Mouse (Mus musculus) stomach, embryonic 14.5 days (tissue): ENCODE results near the gene Crygd. TPM values are rescaled to one million over a fixed set of nuclear protein-coding genes. Genes with fewer than 3 reads are reported as not detected.

Experiments
- ATAC-seq: fragments of 200-750 bp; cut with Nextera tagmentation; 2 replicates; pipeline ENCODE4 v1.8.0; 2017; ENCODE audit warnings: low read depth, moderate TSS enrichment; ENCODE audit not compliant: insufficient number of reproducible peaks, insufficient read depth, low FRiP score
- H3K27ac ChIP-seq: fragments of 300-500 bp; sonication (generic); 2 replicates; pipeline ENCODE4 v1.5.1; 2014; ENCODE audit warnings: mild to moderate bottlenecking, low read length, moderate library complexity, mixed read lengths
- H3K27me3 ChIP-seq: fragments of 300-500 bp; sonication (generic); 2 replicates; pipeline ENCODE4 v1.6.1; 2014; ENCODE audit warnings: low read length, control low read depth, mixed read lengths; ENCODE audit not compliant: control insufficient read depth, insufficient read depth
- H3K36me3 ChIP-seq: fragments of 300-500 bp; sonication (generic); 2 replicates; pipeline ENCODE4 v1.6.1; 2014; ENCODE audit warnings: mild to moderate bottlenecking, control low read depth, low read length, moderate library complexity, mixed read lengths; ENCODE audit not compliant: control insufficient read depth, insufficient read depth
- H3K4me1 ChIP-seq: fragments of 300-500 bp; sonication (generic); 2 replicates; pipeline ENCODE4 v1.6.1; 2014; ENCODE audit warnings: low read length, control low read depth, mixed read lengths; ENCODE audit not compliant: control insufficient read depth, insufficient read depth
- H3K4me2 ChIP-seq: fragments of 300-500 bp; sonication (generic); replicated peaks from 2 replicates; pipeline ENCODE4 v1.6.1; 2014; ENCODE audit warnings: low read depth, low read length, control low read depth
- H3K4me3 ChIP-seq: fragments of 300-500 bp; sonication (generic); 2 replicates; pipeline ENCODE4 v1.5.1; 2014; ENCODE audit warnings: low read depth, low read length, control low read depth
- H3K9ac ChIP-seq: fragments of 300-500 bp; sonication (generic); replicated peaks from 2 replicates; pipeline ENCODE4 v1.6.1; 2014; ENCODE audit warnings: low read depth, mild to moderate bottlenecking, control low read depth, low read length, moderate library complexity, mixed read lengths
- H3K9me3 ChIP-seq: fragments of 300-500 bp; sonication (generic); 2 replicates; pipeline ENCODE4 v1.6.1; 2016; ENCODE audit warnings: low read depth, low read length, control low read depth; ENCODE audit not compliant: control insufficient read depth
- WGBS: fragments of 180-500 bp; shearing (Covaris S2); extraction: QIAGEN DNeasy Blood & Tissue Kit; methylation state at CpG from one replicate; pipeline ENCODE4 v1.1.7; 2014; 5-methylcytosine and 5-hydroxymethylcytosine counted together
- polyA plus RNA-seq: library from polyadenylated mRNA; unstranded; fragments of >200 nt; fragmentation: Nextera tagmentation; extraction: Ambion mirVana; gene quantifications from 2 replicates; pipeline ENCODE4 v1.2.1, GENCODE M21; 2014

Crygd gene
- polyA plus RNA-seq, 1 experiment from 2014 or later, result not detected

DNA sequence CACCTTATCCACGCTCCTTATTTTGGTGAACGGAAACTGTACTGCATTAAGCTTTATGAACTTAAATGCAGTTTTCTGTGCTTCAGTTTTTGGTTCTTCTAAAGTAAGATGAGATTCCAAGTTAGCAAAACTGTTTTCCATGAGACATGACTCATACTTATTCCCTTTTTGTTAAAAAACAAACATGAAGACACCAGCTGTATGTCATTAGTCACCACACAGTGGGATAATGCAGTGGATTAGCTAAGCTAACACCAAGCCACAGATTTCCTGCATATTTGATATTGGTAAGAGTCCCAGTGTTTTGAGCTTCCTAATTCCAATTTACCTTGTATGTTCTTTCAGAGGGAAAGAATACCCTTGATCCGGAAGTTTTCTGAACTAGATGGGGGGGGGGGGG is 28.3 kb upstream of the Crygd start:
- no peak overlapping the region for H3K9ac ChIP-seq

DNA sequence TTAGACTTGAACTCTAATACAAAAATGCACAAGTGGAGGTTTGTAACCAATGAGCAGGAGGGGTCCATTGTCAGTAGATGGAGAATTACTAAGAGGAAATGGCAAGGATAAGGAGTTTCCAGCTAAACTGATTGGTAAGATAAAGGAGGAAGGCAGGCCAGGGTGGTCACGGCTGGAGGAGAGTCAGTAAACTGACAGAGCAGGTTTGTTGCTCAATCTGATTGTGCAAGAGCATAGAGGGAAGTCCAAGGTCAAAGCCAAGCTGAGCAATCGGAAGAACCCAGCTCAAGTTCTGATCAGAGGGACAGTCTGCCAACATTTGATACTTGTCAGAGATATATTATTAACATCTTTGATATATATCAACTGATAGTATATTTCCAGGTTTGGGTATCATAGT is 27.1 kb upstream of the Crygd start:
- ATAC-seq, result no peak
- no peaks in the 10 kb centered on the region for H3K27me3 ChIP-seq
- 60% methylated on average over 2 of the region's 2 CpGs for WGBS
- no peak overlapping the region for H3K4me3 ChIP-seq
- no peaks in the 10 kb centered on the region for H3K36me3 ChIP-seq
- no peaks in the 10 kb centered on the region for H3K9me3 ChIP-seq
- no peaks in the 10 kb centered on the region for H3K4me1 ChIP-seq
- H3K27ac ChIP-seq, result no peak overlapping the region
- no peak overlapping the region for H3K4me2 ChIP-seq
- no peak overlapping the region for H3K9ac ChIP-seq

More for the DNA sequence above, 28.3 kb upstream of the Crygd start:
- no peak overlapping the region for H3K4me3 ChIP-seq
- H3K27ac ChIP-seq, result no peak overlapping the region
- 85% methylated on average over 3 of the region's 3 CpGs for WGBS
- H3K36me3 ChIP-seq, result no peaks in the 10 kb centered on the region
- H3K27me3 ChIP-seq, result no peaks in the 10 kb centered on the region
- no peaks in the 10 kb centered on the region for H3K4me1 ChIP-seq
- no peak for ATAC-seq
- no peaks in the 10 kb centered on the region for H3K9me3 ChIP-seq
- no peak overlapping the region for H3K4me2 ChIP-seq

DNA sequence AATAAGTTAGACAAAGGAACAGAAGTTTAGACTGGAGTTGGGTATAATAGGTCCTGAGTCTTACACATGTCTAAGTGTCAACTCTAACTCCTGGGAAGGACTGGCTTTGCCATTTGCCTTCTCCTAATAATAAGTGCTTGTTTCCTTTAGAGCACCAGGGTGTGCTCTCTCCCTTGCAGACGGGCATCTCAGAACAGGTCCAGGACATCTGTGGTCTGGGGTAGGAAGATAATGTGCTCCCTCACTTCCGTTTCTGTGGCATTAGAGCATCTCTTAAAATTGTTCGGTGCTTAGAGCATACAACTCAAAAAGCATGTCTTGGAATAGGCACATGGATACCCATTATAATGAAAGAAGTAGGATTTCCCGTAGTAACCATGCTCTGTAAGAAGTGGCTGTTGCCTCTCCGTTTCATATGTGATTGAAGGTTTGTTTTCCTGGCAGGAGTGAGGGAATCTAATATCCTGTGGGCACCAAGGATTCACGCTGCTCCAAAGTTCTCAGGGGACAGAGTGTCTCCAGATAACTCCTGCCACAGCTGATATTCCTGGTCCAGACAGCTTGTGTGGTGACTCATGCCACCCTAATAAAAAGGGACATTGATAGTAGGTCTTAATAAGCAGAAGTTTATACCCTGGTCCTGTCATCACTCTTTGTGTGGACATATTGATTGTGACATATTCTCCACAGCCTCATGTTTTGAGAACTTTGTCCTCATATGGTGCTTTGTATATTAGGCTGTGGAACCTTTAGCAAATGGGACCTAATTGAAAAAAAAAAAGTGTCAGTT is 25.5 kb upstream of the Crygd start:
- H3K27me3 ChIP-seq, result no peaks in the 10 kb centered on the region
- no peak for ATAC-seq
- H3K4me1 ChIP-seq, result no peaks in the 10 kb centered on the region
- H3K27ac ChIP-seq, result no peak overlapping the region
- H3K4me3 ChIP-seq, result no peak overlapping the region
- H3K9ac ChIP-seq, result no peak overlapping the region
- 74% methylated on average over 6 of the region's 6 CpGs for WGBS
- H3K36me3 ChIP-seq, result no peaks in the 10 kb centered on the region
- no peak overlapping the region for H3K4me2 ChIP-seq
- no peaks in the 10 kb centered on the region for H3K9me3 ChIP-seq

DNA sequence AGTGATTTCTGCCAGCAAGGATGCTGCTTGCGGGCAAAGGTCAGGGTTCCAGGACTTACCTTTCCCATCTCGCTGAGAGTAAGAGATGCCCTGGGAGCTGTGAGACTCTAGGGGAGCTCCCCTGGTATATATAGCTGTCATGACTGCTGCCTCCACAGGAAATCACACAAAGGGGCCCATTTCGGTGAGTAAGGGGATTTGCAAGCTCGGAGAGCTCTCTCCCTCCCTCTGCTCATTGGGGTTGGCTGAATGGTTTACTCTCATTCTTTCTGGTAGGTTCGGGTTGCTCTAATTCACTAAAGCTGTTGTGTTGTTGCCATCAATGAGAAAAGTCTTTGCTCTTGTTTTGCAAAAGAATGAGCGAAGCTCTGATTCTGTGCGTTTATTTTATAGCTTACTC is 18.9 kb upstream of the Crygd start, which contains the start of gene Crygb:
Gene Crygb (minus strand): TSS at position 101 of the 400 bp plus-strand sequence.
- Histone ChIP-seq H3K4me2 (no peak within 1 kb of the TSS), H3K27me3 (no peaks in the 10 kb centered on the region), H3K27ac (no peak within 1 kb of the TSS), H3K4me3 (no peak within 1 kb of the TSS), H3K4me1 (no peaks in the 10 kb centered on the region), H3K9me3 (no peaks in the 10 kb centered on the region), H3K36me3 (no peaks in the 10 kb centered on the region), H3K9ac (no peak within 1 kb of the TSS)
- no peak for ATAC-seq
- WGBS, result 37% methylated on average over 7 of the region's 7 CpGs

DNA sequence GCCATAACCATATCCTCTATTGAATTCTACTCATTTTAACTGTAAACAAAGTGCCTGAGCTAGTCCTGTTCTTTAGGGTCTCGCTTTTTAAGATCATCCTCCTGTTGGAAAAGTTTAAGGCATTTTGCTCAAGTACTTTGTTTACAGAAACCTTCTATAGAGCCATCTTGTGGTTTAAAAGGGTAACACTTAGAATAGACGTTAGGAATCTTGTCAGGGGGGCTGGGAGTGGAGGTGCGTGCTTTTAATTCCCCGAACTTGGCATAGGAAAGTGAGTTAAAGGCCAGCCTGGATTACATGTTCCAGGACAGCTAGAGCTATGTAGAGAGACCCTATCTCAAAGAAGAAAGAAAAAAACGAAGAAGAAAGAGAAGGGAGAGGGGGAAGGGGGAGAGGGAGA is 12.4 kb upstream of the Crygd start:
- ATAC-seq, result no peak
- Histone ChIP-seq H3K4me1 (no peaks in the 10 kb centered on the region), H3K27ac (no peak overlapping the region), H3K36me3 (no peaks in the 10 kb centered on the region), H3K27me3 (no peaks in the 10 kb centered on the region), H3K4me2 (no peak overlapping the region), H3K9ac (no peak overlapping the region), H3K9me3 (no peaks in the 10 kb centered on the region), H3K4me3 (no peak overlapping the region)
- 9% methylated on average over 5 of the region's 5 CpGs for WGBS

DNA sequence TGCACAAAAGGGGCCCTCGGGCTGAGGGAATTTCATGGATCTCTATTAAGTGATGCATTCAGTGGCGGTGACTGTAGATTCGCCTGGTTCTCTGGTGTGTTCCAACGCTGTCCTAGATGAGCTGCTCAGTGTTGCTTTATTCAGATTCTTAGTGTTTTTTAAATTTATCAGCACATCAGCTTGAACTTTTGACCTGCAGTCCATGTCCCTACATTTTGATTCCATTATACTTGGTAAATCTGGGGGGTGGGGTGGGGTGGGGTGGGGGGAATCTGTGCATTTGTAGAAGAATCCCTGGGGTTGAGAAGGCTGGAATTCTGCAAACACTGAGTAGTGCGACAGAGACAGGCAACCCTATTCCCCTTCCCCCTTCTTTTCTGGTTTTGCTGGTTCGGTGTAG is 10.3 kb upstream of the Crygd start, which contains the start of gene Crygc:
Gene Crygc (minus strand): TSS at position 101 of the 400 bp plus-strand sequence.
- no peak for ATAC-seq
- Histone ChIP-seq H3K4me1 (no peaks in the 10 kb centered on the region), H3K27me3 (no peaks in the 10 kb centered on the region), H3K36me3 (no peaks in the 10 kb centered on the region), H3K9me3 (no peaks in the 10 kb centered on the region), H3K9ac (no peak within 1 kb of the TSS), H3K27ac (no peak within 1 kb of the TSS), H3K4me3 (no peak within 1 kb of the TSS), H3K4me2 (no peak within 1 kb of the TSS)
- WGBS, result 69% methylated on average over 6 of the region's 6 CpGs

DNA sequence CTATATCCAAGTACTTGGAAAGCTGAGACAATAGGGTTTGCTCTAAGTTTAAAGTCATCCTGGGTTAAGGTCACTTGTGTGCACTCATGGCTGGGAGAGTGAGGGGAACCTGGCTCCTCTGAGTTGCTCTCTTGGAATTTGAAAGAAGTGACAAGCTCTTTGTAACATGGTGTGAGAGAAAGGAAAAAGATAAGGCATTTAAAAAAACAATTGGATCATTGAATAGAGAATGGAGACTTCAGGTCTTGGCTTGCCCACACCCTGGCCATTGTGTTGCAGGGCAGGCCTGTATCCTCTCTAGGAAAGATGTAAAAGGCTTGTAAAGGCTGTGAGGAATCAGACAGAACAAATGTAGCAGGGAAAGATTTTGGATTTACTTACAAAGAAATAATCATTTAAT is 4.6 kb upstream of the Crygd start:
- Histone ChIP-seq H3K4me3 (no peak overlapping the region), H3K4me1 (no peaks in the 10 kb centered on the region), H3K27ac (no peak overlapping the region), H3K9me3 (no peaks in the 10 kb centered on the region), H3K9ac (no peak overlapping the region), H3K27me3 (no peaks in the 10 kb centered on the region), H3K4me2 (no peak overlapping the region), H3K36me3 (no peaks in the 10 kb centered on the region)
- ATAC-seq, result no peak

DNA sequence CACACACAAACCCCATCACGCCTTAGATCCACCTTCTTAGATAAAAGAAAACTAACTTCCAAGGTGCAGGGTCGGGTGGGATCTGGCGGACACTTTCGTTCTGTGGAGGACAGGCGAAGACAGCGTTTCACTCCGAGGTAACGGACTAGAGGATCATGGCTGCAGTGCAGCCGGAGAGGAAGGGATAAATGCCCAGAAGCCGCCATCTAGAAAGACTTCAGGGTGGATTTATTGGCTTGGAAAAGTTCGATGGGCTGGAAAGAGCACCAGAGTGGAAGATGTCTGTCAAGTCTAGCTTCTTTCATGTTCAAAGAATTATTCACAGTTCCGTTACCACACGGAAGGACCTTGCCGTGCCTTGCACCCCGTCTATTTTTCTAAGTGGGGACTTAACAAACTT is 949 bp upstream of the Crygd start:
- 84% methylated on average over 15 of the region's 15 CpGs for WGBS
- Histone ChIP-seq H3K27me3 (no peaks in the 10 kb centered on the region), H3K4me2 (no peak overlapping the region), H3K4me3 (no peak overlapping the region), H3K9ac (no peak overlapping the region), H3K9me3 (no peaks in the 10 kb centered on the region), H3K36me3 (no peaks in the 10 kb centered on the region), H3K4me1 (no peaks in the 10 kb centered on the region), H3K27ac (no peak overlapping the region)
- no peak for ATAC-seq

DNA sequence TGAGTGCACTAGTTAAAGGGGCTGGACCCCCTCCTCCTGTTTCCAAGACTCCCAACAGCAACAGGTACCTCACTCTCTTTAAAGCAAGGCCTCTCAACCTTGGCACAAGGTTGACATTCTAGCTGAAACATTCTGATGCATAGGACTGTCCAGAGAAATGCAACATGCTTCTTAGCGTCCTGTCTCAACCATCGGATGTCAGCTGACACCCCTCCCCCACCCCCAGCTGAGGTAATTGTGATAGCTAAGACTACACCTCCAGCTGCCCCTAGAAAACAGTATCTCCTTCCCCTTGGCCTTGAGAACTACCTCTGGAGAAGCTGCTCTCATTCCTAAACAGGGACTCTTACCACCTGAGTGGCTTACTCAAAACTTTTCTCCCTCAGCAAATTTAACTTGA is 11.1 kb downstream of the Crygd start:
- Histone ChIP-seq H3K9me3 (no peaks in the 10 kb centered on the region), H3K36me3 (no peaks in the 10 kb centered on the region), H3K27me3 (no peaks in the 10 kb centered on the region), H3K4me1 (no peaks in the 10 kb centered on the region), H3K27ac (no peak overlapping the region), H3K4me2 (no peak overlapping the region), H3K9ac (no peak overlapping the region), H3K4me3 (no peak overlapping the region)
- 17% methylated on average over 2 of the region's 2 CpGs for WGBS
- no peak for ATAC-seq
